Mouse (Mus musculus) myocyte (in vitro differentiated cells): ENCODE data around the gene Hnrnpdl. TPM values are rescaled to one million over a fixed set of nuclear protein-coding genes. Genes with fewer than 3 reads are reported as not detected.
A peak's percentile ranks its signal among the peaks of the same experiment; 100 is the strongest.

ENCODE experiments used
- H3K27me3 ChIP-seq: one replicate; pipeline ENCODE4 v1.6.1; 2011; ENCODE audit not compliant: control insufficient read depth, insufficient read depth, insufficient read length
- H3K36me3 ChIP-seq: one replicate; pipeline ENCODE4 v1.6.1; 2011; ENCODE audit not compliant: control insufficient read depth, insufficient read depth
- H3K4me2 ChIP-seq: one replicate; pipeline ENCODE4 v1.6.1; 2011; ENCODE audit warnings: low read depth, control low read depth
- H3K4me3 ChIP-seq: one replicate; pipeline ENCODE4 v1.5.1; 2011; ENCODE audit warnings: mild to moderate bottlenecking, control low read depth, moderate library complexity
- H3K79me2 ChIP-seq: one replicate; pipeline ENCODE4 v1.6.1; 2011; ENCODE audit not compliant: control insufficient read depth, insufficient read depth
- H3ac ChIP-seq: one replicate; pipeline ENCODE4 v1.6.1; 2011; ENCODE audit not compliant: control insufficient read depth, insufficient read length
- CEBPB ChIP-seq: IDR thresholded peaks from 2 replicates; pipeline ENCODE4 v1.6.1; 2011; ENCODE audit warnings: mild to moderate bottlenecking, moderate library complexity; ENCODE audit not compliant: poor library complexity, insufficient read depth, severe bottlenecking
- E2F4 ChIP-seq: IDR thresholded peaks from one replicate; pipeline ENCODE4 v1.6.1; 2011; ENCODE audit warnings: mild to moderate bottlenecking, control low read depth, moderate library complexity; ENCODE audit not compliant: insufficient read depth
- MAX ChIP-seq: IDR thresholded peaks from one replicate; pipeline ENCODE4 v1.6.1; 2011; ENCODE audit warnings: low read depth, mild to moderate bottlenecking, control low read depth
- MYOD1 ChIP-seq, 3 experiments: IDR thresholded peaks; one replicate each; pipeline ENCODE4 v1.6.1; 2011; ENCODE audit warnings: control low read depth in 2 of 3, low read depth in 2 of 3, mild to moderate bottlenecking in 2 of 3, moderate library complexity in 1 of 3; ENCODE audit not compliant: insufficient read length in 2 of 3, control insufficient read depth in 1 of 3
- MYOG ChIP-seq, 3 experiments: IDR thresholded peaks; one replicate each; pipeline ENCODE4 v1.6.1; 2011; ENCODE audit warnings: control low read depth in 2 of 3, low read depth in 2 of 3, mild to moderate bottlenecking in 2 of 3; ENCODE audit not compliant: insufficient read length in 2 of 3, control insufficient read depth in 1 of 3, insufficient read depth in 1 of 3
- POLR2A ChIP-seq: IDR thresholded peaks from one replicate; pipeline ENCODE4 v1.6.1; 2011; ENCODE audit warnings: low read depth, mild to moderate bottlenecking, control low read depth, moderate library complexity; ENCODE audit not compliant: insufficient read length
- POLR2AphosphoS2 ChIP-seq: IDR thresholded peaks from one replicate; pipeline ENCODE4 v1.6.1; 2011; ENCODE audit warnings: low read depth, control low read depth; ENCODE audit not compliant: insufficient read length
- REST ChIP-seq: IDR thresholded peaks from one replicate; pipeline ENCODE4 v1.6.1; 2011; ENCODE audit warnings: mild to moderate bottlenecking, control low read depth, moderate library complexity; ENCODE audit not compliant: insufficient read depth, insufficient read length
- SRF ChIP-seq: IDR thresholded peaks from one replicate; pipeline ENCODE4 v1.6.1; 2011; ENCODE audit warnings: low read depth; ENCODE audit not compliant: control insufficient read depth, insufficient read length
- TCF12 ChIP-seq: IDR thresholded peaks from one replicate; pipeline ENCODE4 v1.6.1; 2011; ENCODE audit warnings: mild to moderate bottlenecking, control low read depth; ENCODE audit not compliant: poor library complexity, insufficient read depth, severe bottlenecking
- TCF3 ChIP-seq: IDR thresholded peaks from one replicate; pipeline ENCODE4 v1.6.1; 2011; ENCODE audit warnings: low read depth, control low read depth; ENCODE audit not compliant: insufficient read length
- USF1 ChIP-seq: IDR thresholded peaks from one replicate; pipeline ENCODE4 v1.6.1; 2011; ENCODE audit warnings: low read depth, mild to moderate bottlenecking, control low read depth, moderate library complexity
- polyA plus RNA-seq: library from polyadenylated mRNA; unstranded; fragments of >200 nt; fragmentation: generic; extraction: Trizol; gene quantifications from one replicate; pipeline ENCODE4 v1.2.1, GENCODE M21; 2012; ENCODE audit warnings: missing spikeins

Gene Hnrnpdl
- polyA plus RNA-seq, 1 experiment: 45.4 TPM

DNA sequence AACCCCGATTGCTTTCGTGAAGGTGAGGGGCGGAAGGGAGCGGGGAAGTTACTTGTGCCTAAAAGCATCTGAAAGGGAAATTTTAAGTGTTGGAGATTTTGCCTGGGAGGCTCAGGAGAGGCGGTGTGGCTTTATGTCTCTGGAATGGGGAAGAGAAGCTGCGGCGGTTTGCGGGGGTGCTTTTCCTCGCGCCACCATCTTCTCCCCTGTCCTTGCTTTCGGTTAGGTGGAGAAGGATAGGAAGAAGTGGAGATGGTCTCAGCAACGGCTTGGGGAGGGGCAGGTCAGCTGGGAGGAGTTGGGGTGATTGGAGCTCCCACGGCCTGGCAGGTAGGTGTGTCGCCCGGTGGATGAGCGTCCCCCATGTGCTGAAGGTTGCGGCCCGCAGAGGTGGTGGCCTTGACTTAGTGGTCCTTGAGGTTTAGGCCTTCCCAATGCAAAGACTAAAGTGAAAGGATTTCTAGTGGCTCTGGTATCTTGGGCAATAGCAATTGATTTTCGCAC, 869 bp upstream of the Hnrnpdl start:
- Histone ChIP-seq H3K4me3 (peak overlapping the region; percentile 95), H3K4me2 (peak overlapping the region; percentile 75), H3K79me2 (peaks cover 78% of the 10 kb centered on the region), H3K36me3 (peaks cover 24% of the 10 kb centered on the region), H3ac (peak overlapping the region; percentile 93), H3K27me3 (no peaks in the 10 kb centered on the region)
- no peak for TF ChIP-seq E2F4

DNA sequence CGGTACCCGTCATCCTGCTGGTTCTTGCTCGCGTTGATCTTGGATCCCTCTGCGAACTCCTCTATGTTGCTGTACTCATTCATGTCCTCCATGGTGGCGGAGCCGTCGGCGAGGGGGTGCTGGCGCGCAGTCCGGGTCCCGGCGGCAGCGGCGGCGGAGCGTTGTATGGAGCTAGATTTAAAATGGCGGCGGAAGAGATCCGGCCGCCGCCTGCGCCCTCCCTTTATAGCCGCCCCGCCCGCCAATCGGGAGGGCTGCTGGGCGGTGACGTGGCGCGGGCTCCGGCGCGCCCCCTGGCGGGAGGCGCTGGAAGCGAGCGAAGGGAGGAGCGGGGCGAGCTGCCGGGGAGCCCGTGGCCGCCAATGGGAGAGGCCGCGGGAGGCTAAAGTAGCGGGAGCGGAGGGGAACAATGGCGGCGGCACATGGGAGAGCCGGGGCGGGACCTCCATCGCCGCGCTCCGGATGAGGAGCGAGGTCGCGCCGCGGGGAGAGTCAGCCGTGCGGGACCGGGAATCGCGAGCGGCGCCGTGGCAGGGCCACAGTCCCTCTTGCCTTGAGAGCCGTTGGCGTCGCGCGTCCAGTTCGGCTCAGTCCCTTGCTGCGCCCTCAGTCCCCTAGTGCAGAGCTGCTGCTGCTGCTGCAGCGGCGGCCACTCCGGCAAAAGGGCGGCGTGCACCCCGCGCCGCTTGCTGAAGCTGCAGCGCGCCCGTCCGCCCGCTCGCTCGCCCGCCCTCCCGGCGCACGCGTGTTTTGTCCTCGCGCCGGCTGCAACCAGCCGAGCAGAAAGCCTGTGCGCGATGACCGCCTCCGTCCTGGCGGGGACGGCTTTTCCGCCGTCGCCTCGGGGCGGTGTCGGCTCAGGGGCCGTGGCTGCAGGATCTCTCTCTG, 506 bp downstream of the Hnrnpdl start:
- Histone ChIP-seq H3K4me3 (peak overlapping the region; percentile 95), H3ac (peak overlapping the region; percentile 93), H3K4me2 (peak overlapping the region; percentile 52), H3K36me3 (peaks cover 37% of the 10 kb centered on the region), H3K79me2 (peaks cover 82% of the 10 kb centered on the region), H3K27me3 (no peaks in the 10 kb centered on the region)
- no peak for TF ChIP-seq MAX
- no peak for TF ChIP-seq TCF12
- no peak for TF ChIP-seq CEBPB
- TF ChIP-seq MYOG (IDR thresholded peaks at IDR 0.05; ENCODE audit: control insufficient read depth in 1 of 3, insufficient read depth in 1 of 3, insufficient read length in 2 of 3, low read depth in 2 of 3): peak in 1 of 3 experiments; percentile 28
- no peak for TF ChIP-seq SRF
- TF ChIP-seq TCF3: no peak
- peak; percentile 77 for TF ChIP-seq POLR2AphosphoS2
- TF ChIP-seq MYOD1 (IDR thresholded peaks at IDR 0.05; ENCODE audit: control insufficient read depth in 1 of 3, insufficient read length in 2 of 3, low read depth in 2 of 3): peak in 1 of 3 experiments; percentile 13
- no peak for TF ChIP-seq E2F4
- TF ChIP-seq POLR2A: peak; percentile 76
- no peak for TF ChIP-seq REST
- TF ChIP-seq USF1: no peak

DNA sequence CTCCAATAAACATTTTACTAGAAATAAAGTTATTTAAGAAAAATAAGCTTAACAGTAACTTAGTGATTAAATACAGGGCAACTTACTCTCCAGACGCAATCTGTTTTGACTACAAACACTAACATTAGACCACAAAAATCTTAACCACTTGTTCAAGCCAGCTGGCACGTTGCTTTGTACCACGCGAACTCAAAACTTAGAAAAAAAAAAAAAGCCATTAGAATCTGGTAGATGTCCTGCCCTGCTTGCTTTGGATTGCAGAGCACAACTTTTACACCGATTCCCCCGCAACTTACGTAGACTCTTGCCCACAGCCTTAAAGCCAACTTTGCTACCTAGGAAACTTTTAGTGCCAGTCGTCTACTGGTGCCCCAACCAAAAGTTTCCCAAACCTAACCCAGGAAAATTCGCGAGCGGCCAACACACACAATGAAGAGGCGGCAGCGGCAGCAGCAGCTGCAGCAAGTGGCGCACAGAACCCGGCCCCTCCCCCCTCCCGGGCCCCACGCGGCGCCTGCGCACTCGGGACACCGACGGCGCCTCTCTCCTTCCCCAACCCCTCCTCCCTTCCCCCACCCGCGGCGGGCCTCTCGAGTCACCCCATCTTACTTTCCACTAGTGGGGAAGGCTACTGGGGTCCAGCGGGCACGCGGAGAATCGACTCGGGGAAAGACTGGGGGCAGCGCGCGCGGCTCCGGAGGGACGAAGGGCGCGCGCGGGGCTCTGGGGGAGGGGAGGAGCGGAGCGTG, 1.3 kb downstream of the Hnrnpdl start:
- peak overlapping the region; percentile 89 for H3K4me2 ChIP-seq
- H3ac ChIP-seq: peak overlapping the region; percentile 93
- H3K27me3 ChIP-seq: no peaks in the 10 kb centered on the region
- TF ChIP-seq REST (no peak), CEBPB (no peak), POLR2A (no peak), TCF12 (peak; percentile 5), SRF (no peak), TCF3 (no peak), E2F4 (no peak), USF1 (no peak), POLR2AphosphoS2 (no peak), MYOG (IDR thresholded peaks at IDR 0.05; ENCODE audit: control insufficient read depth in 1 of 3, insufficient read depth in 1 of 3, insufficient read length in 2 of 3, low read depth in 2 of 3) (peak; percentile 49 to 85 (median 59)), MYOD1 (IDR thresholded peaks at IDR 0.05; ENCODE audit: control insufficient read depth in 1 of 3, insufficient read length in 2 of 3, low read depth in 2 of 3) (peak in 2 of 3 experiments; percentile 76 to 88), MAX (no peak)
- peaks cover 84% of the 10 kb centered on the region for H3K79me2 ChIP-seq
- H3K4me3 ChIP-seq: peak overlapping the region; percentile 95
- peaks cover 45% of the 10 kb centered on the region for H3K36me3 ChIP-seq

DNA sequence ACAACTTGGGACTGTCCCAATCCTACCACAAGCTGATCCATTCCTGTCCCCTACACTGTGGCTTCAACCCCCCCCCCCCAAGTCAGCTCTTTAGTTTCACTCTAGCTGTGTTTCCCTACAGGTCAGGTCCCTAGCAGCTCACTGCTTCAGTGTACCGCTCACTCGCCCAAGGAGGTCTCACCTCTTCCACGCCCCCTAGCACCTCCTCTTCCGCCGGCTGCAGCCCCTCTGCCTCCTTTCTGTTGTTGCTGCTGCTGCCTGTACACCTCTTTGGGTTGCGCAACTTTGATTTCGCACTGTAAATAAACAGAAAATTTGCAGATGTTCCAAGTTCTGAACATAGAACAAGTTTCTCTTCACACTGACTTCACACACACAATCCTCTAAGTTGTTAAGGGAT, 2.8 kb downstream of the Hnrnpdl start:
- Histone ChIP-seq H3K4me3 (peak overlapping the region; percentile 95), H3K79me2 (peaks cover 86% of the 10 kb centered on the region), H3K27me3 (no peaks in the 10 kb centered on the region), H3K4me2 (peak overlapping the region; percentile 89), H3ac (no peak overlapping the region), H3K36me3 (peaks cover 54% of the 10 kb centered on the region)
- no peak for TF ChIP-seq MYOD1 (IDR thresholded peaks at IDR 0.05; ENCODE audit: control insufficient read depth in 1 of 3, insufficient read length in 2 of 3, low read depth in 2 of 3)
- TF ChIP-seq POLR2A: peak; percentile 9
- TF ChIP-seq E2F4: no peak
- TF ChIP-seq POLR2AphosphoS2: peak; percentile 44
- peak; percentile 88 for TF ChIP-seq CEBPB
- TF ChIP-seq TCF3: no peak
